Mouse (Mus musculus): ENCODE results near the gene Mus81. TPM values are rescaled to one million over a fixed set of nuclear protein-coding genes. Genes with fewer than 3 reads are reported as not detected.
A peak's percentile ranks its signal among the peaks of the same experiment; 100 is the strongest.
"Not testable (repeated sequence)": the region's sequence is repeated elsewhere in the genome, so short reads cannot be mapped to it uniquely, and the experiment has no call there.

Mus81 gene
- total RNA-seq (2022), result 10 to 100 TPM; 29.7 to 36.3 (median 35.4) TPM

DNA sequence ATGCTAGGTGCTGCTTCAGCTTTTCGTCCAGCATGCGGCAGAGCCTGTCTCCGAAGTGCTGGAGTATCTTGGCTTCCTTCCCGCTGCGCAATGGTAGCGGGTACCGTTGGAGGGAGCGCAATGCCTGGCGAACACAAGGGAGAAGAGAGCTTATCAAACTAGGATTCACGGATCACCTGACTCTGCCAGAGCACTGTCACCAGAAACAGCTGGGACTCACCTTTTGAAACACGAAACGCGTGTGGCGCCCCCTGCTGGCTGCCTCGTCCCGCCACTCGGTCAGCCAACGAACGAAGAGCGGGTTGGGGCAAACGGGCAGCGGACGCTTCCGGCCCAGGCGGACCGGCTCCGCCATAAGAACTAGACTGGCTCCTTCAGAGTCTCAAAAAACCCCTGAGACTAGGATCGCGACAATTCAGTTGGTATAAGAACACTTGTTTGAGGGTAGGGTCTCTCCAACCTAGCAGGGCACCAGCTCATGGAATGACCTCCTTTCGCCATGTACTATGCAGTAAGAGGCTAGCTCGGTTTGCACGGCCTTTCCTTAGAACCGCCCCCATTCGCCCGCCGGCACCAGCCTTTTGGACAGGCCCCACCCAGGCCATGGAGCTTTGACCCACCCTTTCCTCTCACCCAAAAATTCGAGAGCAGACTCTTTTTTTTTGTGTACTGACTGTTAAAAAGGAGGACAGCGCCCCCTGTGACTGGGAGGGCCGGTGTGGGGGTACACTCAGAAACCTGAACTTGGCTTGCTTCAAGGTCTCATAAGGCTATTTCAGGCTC is at the start of gene Mus81:
TSS of gene Mus81 (minus strand) at position 635 of the 783 bp plus-strand sequence.
- peak; percentile 93 for DNase-seq (ENCODE audit: low spot score in 2 of 2)

DNA sequence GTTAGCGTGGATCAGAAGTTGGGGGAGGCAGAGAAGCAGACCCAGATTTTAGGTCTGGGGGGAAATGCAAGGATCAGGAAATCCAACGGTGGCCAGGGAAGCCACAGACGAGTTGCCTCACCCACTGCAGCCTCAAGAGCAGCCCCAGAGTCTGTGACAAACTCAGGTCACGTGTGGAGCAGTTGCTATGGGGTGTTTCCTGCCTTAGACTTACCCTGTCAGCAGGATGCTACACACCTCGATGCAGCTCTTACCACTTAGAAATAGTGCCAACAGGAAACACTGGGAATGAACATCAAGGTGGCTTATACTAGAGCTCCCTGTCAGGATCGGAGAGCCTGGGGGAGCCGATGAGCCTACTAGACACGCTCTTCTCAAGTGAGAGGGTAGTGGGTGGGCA is 44.3 kb upstream of the Mus81 start:
- no peak for DNase-seq (ENCODE audit: low spot score in 2 of 2)

DNA sequence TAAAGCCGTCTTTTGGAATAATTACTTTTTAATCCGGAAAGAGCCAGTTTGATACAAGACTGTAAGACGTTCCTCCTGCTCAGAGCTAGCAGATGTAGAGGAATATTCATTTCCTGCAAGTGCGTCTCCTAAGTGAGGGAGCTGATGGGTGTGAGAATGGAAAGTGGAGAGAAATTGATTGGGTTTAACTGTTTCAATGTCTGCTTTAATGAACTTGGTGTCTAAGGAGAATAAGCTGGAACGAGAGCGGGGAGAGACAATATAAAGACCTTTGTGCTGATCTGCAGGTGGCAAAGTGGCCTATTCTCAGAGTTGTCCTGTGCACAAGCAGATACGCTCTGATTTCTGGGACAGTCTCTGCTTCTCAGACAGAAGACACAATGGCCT is 41.9 kb upstream of the Mus81 start:
- DNase-seq (ENCODE audit: low spot score in 2 of 2), result no peak

DNA sequence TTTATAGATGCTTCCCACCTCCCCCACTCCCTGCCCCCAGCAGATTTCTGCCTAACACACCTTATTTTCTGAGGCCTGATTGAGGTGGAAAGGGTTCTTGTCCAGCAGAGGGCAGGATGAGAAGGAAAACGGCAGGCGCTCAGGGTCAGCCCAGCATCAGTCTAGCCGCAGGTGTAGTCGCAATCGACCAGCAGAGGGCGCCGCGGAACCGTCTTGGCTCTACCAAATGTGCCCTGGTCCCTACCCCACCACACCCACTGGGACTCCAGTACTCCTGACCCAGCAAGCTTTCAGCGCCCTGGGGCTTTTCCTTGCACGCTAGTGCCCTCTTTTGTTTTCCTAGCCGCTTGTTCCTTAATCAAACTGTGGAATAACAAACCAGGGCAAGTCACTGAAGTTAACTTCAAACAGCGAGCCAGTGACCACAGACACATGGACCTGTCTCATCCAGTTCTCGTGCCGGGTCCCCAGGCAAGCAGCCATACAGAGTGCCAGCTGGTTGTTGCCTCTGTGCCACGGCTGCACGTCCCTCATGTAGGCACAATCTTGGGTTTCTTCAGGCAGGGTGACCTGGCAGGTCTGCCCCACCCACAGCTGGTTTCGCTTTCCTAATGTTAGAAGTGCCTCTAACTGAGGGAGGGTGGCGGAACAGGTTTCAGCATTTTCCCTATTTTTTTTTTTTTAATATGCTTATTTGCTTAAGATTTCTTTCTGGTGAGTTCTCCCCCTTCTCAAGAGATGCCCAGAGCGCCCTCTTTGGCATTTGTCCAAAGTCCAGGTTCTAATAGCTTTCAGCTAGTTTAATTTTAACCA is 41.3 kb upstream of the Mus81 start:
- peak; percentile 77 to 97 for DNase-seq (ENCODE audit: low spot score in 2 of 2)

DNA sequence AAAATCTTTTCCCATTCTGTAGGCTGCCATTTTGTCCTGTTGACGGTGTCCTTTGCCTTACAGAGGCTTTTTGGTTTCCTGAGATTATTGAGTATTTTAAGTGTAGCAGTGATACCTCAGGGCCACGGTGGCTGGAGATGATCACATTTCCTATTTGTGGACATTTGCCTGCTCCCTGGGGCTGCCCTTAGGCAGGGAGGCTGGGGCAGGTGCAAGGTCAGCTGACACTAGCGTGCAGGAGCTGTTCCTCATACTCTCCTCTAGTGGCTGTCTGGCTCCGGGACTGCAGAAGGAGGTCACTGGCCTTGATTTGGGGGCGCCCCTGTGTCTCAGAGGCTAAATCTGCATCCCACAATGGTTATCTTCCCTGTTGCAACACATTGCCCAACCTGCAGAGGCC is 37.0 kb upstream of the Mus81 start:
- DNase-seq (ENCODE audit: low spot score in 2 of 2), result no peak

DNA sequence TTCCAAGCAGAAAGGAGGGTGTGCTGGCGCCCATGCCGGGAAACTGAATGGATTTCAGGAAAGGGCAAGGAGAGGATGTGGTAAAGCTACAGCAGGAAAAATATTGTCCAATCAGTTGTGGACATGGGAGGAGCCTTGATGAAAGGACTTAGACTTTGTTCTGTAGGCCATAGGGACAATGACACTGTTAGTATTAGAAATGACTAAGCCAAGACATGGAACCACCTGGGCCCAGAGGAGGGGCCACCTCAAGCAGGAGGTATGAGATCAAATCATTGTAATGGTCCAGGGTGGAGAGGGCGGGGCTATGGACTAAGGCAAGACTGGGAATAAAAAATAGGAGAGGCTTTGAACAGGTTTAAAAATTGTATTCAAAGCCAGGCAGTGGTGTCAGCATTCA is 30.5 kb upstream of the Mus81 start:
- DNase-seq (ENCODE audit: low spot score in 2 of 2), result no peak

DNA sequence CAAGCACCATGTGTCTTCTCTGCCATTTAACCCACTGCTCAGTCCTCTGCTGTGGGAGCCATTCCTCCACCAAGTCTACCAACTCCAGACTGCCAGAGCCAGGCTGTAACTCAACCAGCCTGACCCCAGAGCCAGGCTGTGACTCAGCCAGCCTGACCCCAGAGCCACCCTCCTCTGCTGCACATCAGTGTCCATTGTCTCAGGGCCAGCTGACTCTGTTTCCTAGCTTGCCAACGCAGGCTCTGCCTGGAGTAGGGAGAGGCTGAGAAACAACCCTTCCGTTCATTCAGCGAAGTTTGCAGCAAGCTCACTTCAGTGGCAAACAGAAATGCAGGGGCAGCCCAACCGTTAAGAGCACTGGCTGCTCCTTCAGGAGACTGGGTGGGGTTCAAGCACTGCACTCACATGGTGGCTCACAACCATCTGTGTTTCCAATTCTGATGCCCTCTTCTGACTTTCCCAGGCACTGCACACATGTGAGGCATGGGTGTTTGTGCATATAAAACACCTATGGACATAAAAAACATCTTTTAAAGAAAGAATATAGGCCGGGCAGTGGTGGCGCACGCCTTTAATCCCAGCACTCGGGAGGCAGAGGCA is 28.8 kb upstream of the Mus81 start:
- DNase-seq (ENCODE audit: low spot score in 2 of 2), result no peak

DNA sequence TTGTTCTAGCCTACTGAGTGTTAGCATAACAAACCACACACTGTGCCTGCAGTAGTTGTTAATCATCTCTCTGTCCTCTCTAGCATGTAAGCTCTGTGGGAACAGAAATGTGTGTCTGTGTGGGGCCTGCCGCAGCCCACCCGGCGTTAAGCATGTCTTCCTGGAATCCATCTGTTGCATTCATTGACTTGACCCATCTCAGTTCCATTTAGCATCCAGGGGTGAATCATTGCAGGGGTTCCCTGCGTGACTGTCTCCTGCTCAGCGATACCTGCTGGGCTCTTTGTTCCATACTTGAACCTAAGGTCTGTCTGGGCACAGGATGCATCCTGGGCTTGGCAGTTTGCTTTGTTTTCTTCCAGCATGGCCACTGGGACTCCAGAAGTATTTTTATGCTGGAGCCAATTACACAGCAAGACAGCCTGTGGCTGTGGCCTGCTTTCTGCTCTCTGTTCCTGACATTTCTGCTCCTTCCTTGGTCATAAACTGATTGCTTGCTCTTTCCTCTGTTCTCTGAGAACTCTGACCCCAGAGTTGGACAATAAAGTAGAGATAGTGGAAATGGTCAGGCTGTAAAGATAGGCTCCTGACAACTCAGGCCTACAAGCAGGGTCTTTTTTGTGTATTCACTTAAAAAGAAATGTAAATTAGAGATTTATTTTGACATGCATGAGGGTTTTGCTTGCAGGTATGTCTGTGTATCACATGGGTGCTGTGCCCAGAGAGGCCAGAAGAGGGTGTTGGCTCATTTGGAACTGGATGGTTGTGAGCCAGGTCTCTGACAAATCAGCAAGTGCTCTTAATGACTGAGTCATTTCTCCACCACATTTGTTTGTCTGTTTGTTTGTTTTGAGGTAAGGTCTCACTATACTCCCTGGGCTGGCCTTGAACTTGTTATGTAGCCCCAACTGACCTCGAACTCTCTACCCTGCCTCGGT is 27.9 kb upstream of the Mus81 start:
- no peak for DNase-seq (ENCODE audit: low spot score in 2 of 2)

DNA sequence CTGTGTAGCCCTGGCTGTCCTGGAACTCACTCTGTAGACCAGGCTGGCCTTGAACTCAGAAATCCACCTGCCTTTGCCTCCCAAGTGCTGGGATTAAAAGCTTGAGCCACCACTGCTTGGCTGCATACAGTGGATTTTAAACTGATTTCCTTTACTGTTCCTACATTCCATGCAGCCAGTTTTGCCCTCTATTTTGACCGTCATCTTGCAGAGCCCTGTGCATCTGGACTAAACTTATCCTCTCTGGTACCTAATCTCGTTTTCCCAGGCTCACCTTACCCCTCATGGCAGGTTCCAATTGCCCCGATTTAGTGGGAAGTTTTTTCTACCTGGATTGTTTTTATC is 24.8 kb upstream of the Mus81 start:
- DNase-seq (ENCODE audit: low spot score in 2 of 2), result no peak

DNA sequence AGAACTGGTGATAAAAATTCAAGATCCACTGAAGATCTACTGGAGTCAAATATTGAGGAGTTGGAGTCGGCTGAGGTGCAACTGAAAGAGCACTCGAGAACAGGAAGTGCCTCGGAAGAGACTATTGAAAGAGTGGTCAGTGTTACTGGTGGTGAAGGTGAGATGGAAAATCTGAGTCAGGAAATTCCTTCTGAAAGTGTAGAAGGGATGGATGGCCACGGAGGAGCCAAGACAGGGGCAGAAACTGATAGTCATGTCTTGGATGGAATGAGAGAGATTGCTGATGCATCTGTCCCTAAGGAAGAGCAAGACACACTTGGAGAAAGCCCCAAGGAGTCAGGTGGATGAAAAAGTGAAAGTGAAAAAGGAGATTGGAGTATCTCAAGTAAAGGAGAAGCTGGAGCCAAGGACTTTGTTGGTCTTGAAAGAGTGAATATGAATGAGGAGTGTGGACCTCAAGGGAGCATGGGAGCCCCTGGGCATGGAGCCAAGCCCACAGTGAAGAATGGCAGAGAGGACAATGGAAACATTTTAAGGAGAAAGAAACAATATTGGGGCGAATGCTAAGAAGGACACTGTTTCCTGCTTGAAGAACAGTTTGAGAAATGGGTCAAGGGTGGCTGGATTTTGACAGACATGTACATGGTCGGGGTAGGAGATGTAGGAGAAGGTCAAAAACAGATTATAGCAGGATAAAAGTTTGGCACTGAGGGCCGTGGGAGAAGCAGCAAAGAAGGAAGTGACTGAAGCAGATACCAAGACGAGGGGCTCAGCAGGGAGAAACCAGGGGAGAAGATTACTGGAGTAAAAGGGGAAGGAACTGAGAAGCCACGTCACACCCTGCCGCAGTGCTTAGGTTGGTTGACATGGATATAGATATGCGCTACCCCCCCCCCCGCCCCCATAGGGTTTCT is 24.1 kb upstream of the Mus81 start:
- DNase-seq (ENCODE audit: low spot score in 2 of 2), result no peak

DNA sequence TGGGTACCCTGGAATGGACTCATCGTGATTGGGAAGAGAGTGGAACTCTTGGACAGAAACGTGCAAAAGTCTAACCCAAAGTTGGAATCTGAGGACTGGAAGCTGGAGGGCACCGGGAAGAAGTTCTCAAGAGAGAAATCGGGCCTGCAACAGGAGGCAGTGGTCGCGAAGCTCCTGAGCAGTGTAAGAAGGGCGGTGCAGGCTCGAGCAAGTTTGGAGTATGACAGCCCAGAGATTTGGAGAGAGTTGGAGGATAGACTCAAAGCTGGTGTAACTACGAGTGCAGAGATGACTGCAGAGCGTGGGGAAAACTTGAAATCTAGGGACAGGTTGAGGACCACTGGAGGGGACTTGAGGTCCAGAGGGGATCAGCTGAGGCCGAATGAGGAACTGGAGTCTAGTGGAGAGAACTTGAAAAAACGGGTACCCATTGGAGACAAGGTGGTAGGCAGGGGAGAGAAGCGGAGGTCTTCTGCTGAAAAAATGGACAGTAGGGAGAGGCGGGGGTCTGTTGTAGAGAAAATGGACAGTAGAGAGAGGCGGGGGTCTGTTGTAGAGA is 23.0 kb upstream of the Mus81 start:
- DNase-seq (ENCODE audit: low spot score in 2 of 2), result no peak

DNA sequence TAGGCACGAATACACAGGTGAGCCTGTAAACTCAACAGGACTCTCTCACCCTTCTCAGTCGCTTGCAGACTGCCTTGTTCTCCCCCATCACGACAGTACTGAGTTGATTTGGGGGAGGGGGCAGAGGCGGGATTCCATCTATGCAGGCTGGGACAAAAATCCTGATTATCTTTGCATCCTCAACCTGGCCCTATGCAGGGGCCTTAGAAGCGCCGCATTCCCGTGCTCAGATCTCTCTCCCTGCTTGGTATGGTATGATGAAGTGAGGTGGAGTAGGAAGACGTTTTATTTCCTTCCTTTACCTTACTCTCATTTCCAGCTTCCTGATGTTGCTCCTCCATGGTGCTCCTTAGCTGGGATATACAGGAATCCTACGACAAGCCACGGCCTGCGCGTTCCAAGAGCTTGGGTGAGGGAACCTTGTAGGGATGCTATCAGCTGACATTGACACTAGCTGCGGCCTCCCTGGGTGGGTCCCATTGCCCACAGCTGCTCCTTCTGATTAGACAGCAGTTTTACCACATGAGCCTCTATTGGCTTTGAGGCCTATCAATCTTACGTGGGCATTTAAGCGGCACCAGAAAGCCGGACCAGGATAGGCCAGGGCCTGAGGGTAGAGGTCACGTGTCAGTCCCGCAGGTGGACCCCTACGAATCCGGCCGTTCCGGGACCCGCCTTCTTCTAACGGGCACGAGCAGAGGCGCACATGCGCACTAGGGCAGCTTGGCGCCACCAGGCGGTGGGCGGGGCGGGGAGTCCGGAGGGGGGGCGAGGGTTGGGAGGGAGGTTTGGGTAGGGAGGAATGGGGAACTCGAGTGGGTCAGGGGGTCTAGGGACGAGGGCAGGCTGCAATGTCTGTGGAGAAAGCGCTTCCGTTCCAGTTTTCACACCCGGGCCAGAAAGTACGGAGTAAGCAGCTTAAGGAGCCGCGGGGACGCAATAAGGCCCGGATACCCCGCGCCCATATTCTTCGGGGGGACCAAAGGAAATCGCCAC is 22.1 kb upstream of the Mus81 start, which contains the start of gene Snx32:
TSS of gene Snx32 (minus strand) at position 508 of the 996 bp plus-strand sequence.
- DNase-seq (ENCODE audit: low spot score in 2 of 2), result peak; percentile 91 to 100

DNA sequence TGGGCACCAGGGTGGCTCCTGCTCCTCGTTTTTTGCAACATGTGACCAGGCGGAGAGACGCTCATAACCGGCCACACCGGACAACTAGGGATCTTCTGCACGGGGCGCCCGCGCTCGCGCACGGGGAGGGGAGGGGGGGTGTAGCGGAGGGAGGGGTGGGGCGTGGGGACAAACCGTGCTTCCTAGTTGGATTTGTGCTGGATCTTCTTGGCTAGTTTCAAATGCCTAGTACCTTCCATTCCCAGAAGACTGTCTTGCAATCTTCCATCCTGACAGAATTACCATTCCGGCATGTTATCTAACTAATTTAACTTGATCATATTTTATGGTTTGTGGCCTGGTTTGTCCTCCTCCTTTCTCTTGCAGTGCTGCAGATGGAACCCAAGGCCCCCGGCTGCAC is 15.5 kb upstream of the Mus81 start, which contains the start of gene 1700020D05Rik:
TSS of gene 1700020D05Rik (minus strand) at position 101 of the 400 bp plus-strand sequence.
- no peak for DNase-seq (ENCODE audit: low spot score in 2 of 2)

DNA sequence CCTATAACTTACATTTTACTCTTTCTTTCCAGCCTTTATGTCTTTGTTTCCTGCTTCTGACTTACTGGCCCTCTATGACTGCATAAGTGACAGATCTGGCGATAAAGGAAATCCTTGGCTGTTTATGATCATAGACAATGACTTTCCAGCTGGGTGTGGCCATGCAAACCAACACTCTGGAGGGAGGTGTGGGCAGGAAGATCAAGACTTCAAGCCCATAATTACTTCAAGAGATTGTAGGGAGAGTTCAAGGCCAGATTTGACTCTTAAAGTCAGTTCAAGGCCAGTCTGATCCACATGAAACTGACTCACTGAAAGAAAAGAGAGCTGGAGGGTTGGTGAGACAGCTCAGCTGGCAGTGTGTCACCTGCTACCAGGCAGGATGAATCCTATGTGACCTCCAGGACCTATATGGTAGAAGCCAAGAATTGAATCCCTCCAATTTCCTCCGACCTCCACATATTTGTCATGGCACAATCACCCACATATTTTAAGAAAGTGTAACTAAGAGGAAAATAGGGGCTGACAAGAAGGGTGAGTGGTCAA is 12.2 kb upstream of the Mus81 start:
- no peak for DNase-seq (ENCODE audit: low spot score in 2 of 2)

DNA sequence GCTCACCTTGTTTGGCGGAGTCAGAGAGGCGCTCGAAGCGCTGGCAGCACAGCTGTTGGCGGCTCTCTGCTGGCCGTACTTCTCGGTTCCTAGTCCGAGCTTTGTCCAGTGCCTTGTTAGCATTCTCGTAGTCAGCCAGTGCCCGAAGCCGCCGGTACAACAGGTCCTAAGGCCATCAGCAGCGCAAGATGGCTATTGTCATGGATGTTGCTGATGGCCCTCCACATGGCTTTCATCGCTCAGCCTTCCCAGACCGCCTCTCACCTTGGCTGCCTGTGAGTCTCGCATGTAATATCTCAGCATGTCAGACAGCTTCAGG is 7.8 kb upstream of the Mus81 start:
- no peak for DNase-seq (ENCODE audit: low spot score in 2 of 2)

DNA sequence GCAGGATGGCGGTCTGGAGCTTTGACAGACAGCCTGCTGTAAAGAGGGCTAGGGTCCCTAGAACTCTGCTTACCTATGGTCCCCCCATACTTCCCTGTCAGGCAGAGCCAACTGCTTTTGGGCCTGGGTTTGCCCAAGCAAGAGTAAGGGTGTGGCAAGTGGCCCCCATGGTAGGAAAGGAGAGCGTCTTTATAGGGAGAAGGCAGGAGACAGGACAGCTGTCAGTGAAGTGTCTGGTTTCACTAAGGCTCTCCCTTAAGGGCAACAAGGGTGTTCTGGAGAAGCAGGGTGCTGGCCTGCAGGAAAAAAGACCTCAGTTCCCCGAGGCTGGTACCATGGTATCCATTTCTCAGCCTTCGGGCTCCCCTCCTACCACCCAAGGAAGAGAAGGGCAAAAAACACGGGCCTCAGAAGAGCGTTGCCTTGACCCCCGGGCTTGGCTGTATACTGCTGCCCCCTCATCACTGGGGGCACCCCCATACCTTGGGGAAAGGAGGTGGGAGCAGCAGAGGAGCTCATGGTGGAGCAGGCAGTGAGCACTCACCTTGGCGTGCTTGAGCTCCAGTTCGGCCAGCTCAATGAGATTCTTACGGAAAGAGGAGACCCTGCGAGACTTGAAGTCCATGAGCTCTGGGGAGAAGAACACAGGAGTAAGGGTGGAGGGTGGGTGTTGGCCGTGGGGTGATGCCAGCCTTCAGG is 7.3 kb upstream of the Mus81 start:
- no peak for DNase-seq (ENCODE audit: low spot score in 2 of 2)

DNA sequence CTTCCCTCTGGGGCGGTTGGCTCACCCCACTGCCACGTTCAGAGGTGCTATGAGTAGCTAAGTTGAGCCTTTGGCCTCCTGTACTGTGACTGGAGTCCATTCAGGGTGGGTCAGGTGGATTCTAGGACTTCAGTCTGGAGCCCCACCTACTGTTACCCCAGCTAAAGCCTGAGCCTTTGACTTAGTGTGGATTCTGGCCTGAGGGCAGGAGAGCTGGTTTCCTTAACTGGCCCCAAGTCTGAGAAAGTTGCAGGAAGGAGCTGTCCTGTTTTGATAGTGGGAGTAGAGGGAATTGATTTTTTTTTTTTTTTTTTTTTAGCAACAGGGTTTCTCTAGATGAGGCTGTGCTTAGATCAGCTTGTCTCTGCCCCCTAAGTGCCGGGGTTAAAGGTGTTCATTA is 6.1 kb upstream of the Mus81 start:
- DNase-seq (ENCODE audit: low spot score in 2 of 2), result no peak

DNA sequence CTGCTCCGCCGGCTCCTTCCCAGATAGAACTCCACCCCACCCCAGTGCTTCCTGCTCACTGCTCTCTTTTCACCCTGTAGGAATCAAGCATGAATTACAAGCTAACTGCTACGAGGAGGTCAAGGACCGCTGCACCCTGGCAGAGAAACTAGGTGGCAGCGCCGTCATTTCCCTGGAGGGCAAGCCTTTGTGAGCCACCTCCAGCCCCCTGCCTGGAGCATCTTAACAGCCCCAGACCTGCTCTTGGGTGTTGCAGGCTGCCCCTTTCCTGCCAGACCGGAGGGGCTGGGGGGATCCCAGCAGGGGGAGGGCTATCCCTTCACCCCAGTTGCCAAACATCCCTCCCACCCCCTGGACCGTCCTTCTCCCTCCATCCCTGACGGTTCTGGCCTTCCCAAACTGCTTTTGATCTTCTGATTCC is 5.1 kb upstream of the Mus81 start:
- DNase-seq (ENCODE audit: low spot score in 2 of 2), result not testable (repeated sequence)

All from left cerebral cortex, adult 8-10 months (tissue).